Mouse (Mus musculus) mesoderm, embryonic 11.5 days (tissue): ENCODE measurements around the gene Sbno2.

Experiments
- DNase-seq: peaks from one replicate; pipeline ENCODE4 v3.0.0-alpha.2; 2012; ENCODE audit warnings: low read depth, low spot score

The Sbno2 gene

GRCm38 (mm10) chr10:80036832-80037231 is 68.5 kb downstream of the Sbno2 start:
- no peak for DNase-seq

GRCm38 (mm10) chr10:80035686-80036085 is 69.7 kb downstream of the Sbno2 start:
- no peak for DNase-seq

- DNase-seq = no peak
Observed at GRCm38 (mm10) chr10:80035148-80035547, 70.2 kb downstream of the Sbno2 start.

GRCm38 (mm10) chr10:80033511-80034391 is 71.6 kb downstream of the Sbno2 start:
- DNase-seq = peak; percentile 37

GRCm38 (mm10) chr10:80032799-80033480 is 72.4 kb downstream of the Sbno2 start:
- no peak for DNase-seq

- DNase-seq = no peak
Observed at GRCm38 (mm10) chr10:80030736-80031135, 74.6 kb downstream of the Sbno2 start.

- DNase-seq = no peak
Observed at GRCm38 (mm10) chr10:80030191-80030590, 75.2 kb downstream of the Sbno2 start.

GRCm38 (mm10) chr10:80028521-80028846 is 76.9 kb downstream of the Sbno2 start:
- no peak for DNase-seq

GRCm38 (mm10) chr10:80027681-80028520 is 77.5 kb downstream of the Sbno2 start:
- no peak for DNase-seq

- peak; percentile 38 for DNase-seq
Observed at GRCm38 (mm10) chr10:80025889-80026288, 79.5 kb downstream of the Sbno2 start.

- no peak for DNase-seq
Observed at GRCm38 (mm10) chr10:80025463-80025862, 79.9 kb downstream of the Sbno2 start.

GRCm38 (mm10) chr10:80025044-80025347 is 80.4 kb downstream of the Sbno2 start:
- DNase-seq = no peak

GRCm38 (mm10) chr10:80024229-80025043 is 80.9 kb downstream of the Sbno2 start:
- no peak for DNase-seq

- no peak for DNase-seq
Observed at GRCm38 (mm10) chr10:80023758-80024157, 81.6 kb downstream of the Sbno2 start.

GRCm38 (mm10) chr10:80022806-80023205 is 82.6 kb downstream of the Sbno2 start:
- DNase-seq = no peak

GRCm38 (mm10) chr10:80022164-80022563 is 83.2 kb downstream of the Sbno2 start:
- DNase-seq = no peak

GRCm38 (mm10) chr10:80021320-80021641 is 84.1 kb downstream of the Sbno2 start:
- no peak for DNase-seq

GRCm38 (mm10) chr10:80020603-80021319 is 84.6 kb downstream of the Sbno2 start:
- DNase-seq = no peak

GRCm38 (mm10) chr10:80020191-80020590 is 85.2 kb downstream of the Sbno2 start:
- DNase-seq = no peak

GRCm38 (mm10) chr10:80019471-80020131 is 85.8 kb downstream of the Sbno2 start:
- peak; percentile 58 for DNase-seq
